Mouse (Mus musculus): ENCODE measurements around the gene Rnf223. TPM values are rescaled to one million over a fixed set of nuclear protein-coding genes. Genes with fewer than 3 reads are reported as not detected.

The Rnf223 gene
- 0.16 TPM for polyA plus RNA-seq (2017; shearing (Covaris generic))

GRCm38 (mm10) chr4:156130436-156130835, at the start of gene Rnf223:
TSS of gene Rnf223 (plus strand) at chr4:156130513.

GRCm38 (mm10) chr4:156109570-156110331, 20.6 kb upstream of the Rnf223 start, which contains the start of gene 9430015G10Rik:
TSS of gene 9430015G10Rik (plus strand) at chr4:156109982.

Other genes starting within 250 kb of the Rnf223 start
- gene Pusl1, start 238.7 kb upstream of the Rnf223 start, polyA plus RNA-seq (2017; shearing (Covaris generic)) = 41.9 TPM
- gene Acap3, start 238.7 kb upstream of the Rnf223 start, polyA plus RNA-seq (2017; shearing (Covaris generic)) = 34.2 TPM
- 185 TPM for gene Ube2j2, start 186.7 kb upstream of the Rnf223 start, polyA plus RNA-seq (2017; shearing (Covaris generic))
- gene C1qtnf12, start 168.2 kb upstream of the Rnf223 start, polyA plus RNA-seq (2017; shearing (Covaris generic)) = 3.4 TPM
- gene B3galt6, start 137.9 kb upstream of the Rnf223 start, polyA plus RNA-seq (2017; shearing (Covaris generic)) = 7.8 TPM
- gene Sdf4, start 137.6 kb upstream of the Rnf223 start, polyA plus RNA-seq (2017; shearing (Covaris generic)) = 401 TPM
- 109 TPM for gene Tnfrsf4, start 116.7 kb upstream of the Rnf223 start, polyA plus RNA-seq (2017; shearing (Covaris generic))
- gene Tnfrsf18, start 104.3 kb upstream of the Rnf223 start, polyA plus RNA-seq (2017; shearing (Covaris generic)) = 279 TPM
- 0.15 TPM for gene Ttll10, start 71.1 kb upstream of the Rnf223 start, polyA plus RNA-seq (2017; shearing (Covaris generic))
- 34.5 TPM for gene 9430015G10Rik, start 20.5 kb upstream of the Rnf223 start, polyA plus RNA-seq (2017; shearing (Covaris generic))
- gene Agrn, start 67.0 kb downstream of the Rnf223 start, polyA plus RNA-seq (2017; shearing (Covaris generic)) = 4.8 TPM
- 11.7 TPM for gene Isg15, start 70.3 kb downstream of the Rnf223 start, polyA plus RNA-seq (2017; shearing (Covaris generic))
- gene AW011738, start 72.8 kb downstream of the Rnf223 start, polyA plus RNA-seq (2017; shearing (Covaris generic)) = 11.7 TPM
- 0.70 TPM for gene Perm1, start 85.4 kb downstream of the Rnf223 start, polyA plus RNA-seq (2017; shearing (Covaris generic))
- 38.5 TPM for gene Plekhn1, start 104.3 kb downstream of the Rnf223 start, polyA plus RNA-seq (2017; shearing (Covaris generic))
- 136 TPM for gene Noc2l, start 105.5 kb downstream of the Rnf223 start, polyA plus RNA-seq (2017; shearing (Covaris generic))
- 0.36 TPM for gene Samd11, start 125.1 kb downstream of the Rnf223 start, polyA plus RNA-seq (2017; shearing (Covaris generic))
- not detected for gene Vmn2r-ps159, start 200.6 kb downstream of the Rnf223 start, polyA plus RNA-seq (2017; shearing (Covaris generic))

All from naive thymus-derived CD4-positive, alpha-beta T cell, adult 5 months (primary cell).